Mouse (Mus musculus) C2C12 (cell line): Measurements from ENCODE around the gene Stab1. TPM values are rescaled to one million over a fixed set of nuclear protein-coding genes. Genes with fewer than 3 reads are reported as not detected.

Experiments used
- H3K27me3 ChIP-seq: one replicate; pipeline ENCODE4 v1.6.1; 2011; ENCODE audit not compliant: control insufficient read depth, insufficient read depth, insufficient read length
- H3K36me3 ChIP-seq: one replicate; pipeline ENCODE4 v1.6.1; 2011; ENCODE audit not compliant: control insufficient read depth, insufficient read depth
- H3K4me3 ChIP-seq: one replicate; pipeline ENCODE4 v1.5.1; 2011; ENCODE audit warnings: mild to moderate bottlenecking, control low read depth; ENCODE audit not compliant: poor library complexity, insufficient read depth, severe bottlenecking
- H3K79me2 ChIP-seq: one replicate; pipeline ENCODE4 v1.6.1; 2011; ENCODE audit not compliant: control insufficient read depth, insufficient read depth
- H3K79me3 ChIP-seq: one replicate; pipeline ENCODE4 v1.6.1; 2011; ENCODE audit warnings: low read depth, control low read depth
- H3ac ChIP-seq: one replicate; pipeline ENCODE3; 2011; ENCODE audit warnings: low read depth; ENCODE audit not compliant: control insufficient read depth, insufficient read length
- CEBPB ChIP-seq: IDR thresholded peaks from one replicate; pipeline ENCODE4 v1.6.1; 2011; ENCODE audit warnings: low read depth, mild to moderate bottlenecking, control low read depth, moderate library complexity
- CTCF ChIP-seq: IDR thresholded peaks from one replicate; pipeline ENCODE4 v1.5.1; 2011; ENCODE audit not compliant: control insufficient read depth, insufficient read depth, insufficient read length
- FOSL1 ChIP-seq: IDR thresholded peaks from one replicate; pipeline ENCODE4 v1.8.0; 2011; ENCODE audit warnings: mild to moderate bottlenecking, low read length; ENCODE audit not compliant: poor library complexity, insufficient read depth, severe bottlenecking
- MAX ChIP-seq: IDR thresholded peaks from one replicate; pipeline ENCODE4 v1.6.1; 2011; ENCODE audit warnings: mild to moderate bottlenecking, control low read depth
- MYOD1 ChIP-seq: IDR thresholded peaks from one replicate; pipeline ENCODE4 v1.6.1; 2011; ENCODE audit warnings: low read depth; ENCODE audit not compliant: control insufficient read depth, insufficient read length
- MYOG ChIP-seq: IDR thresholded peaks from one replicate; pipeline ENCODE4 v1.6.1; 2011; ENCODE audit not compliant: control insufficient read depth, insufficient read length; ENCODE audit errors: extremely low read depth
- USF1 ChIP-seq: IDR thresholded peaks from one replicate; pipeline ENCODE4 v1.6.1; 2011; ENCODE audit warnings: low read depth, mild to moderate bottlenecking, control low read depth, moderate library complexity
- polyA plus RNA-seq: library from polyadenylated mRNA; unstranded; fragments of >200 nt; fragmentation: generic; extraction: Trizol; gene quantifications from one replicate; pipeline ENCODE4 v1.2.1, GENCODE M21; 2012; ENCODE audit warnings: missing spikeins

Stab1 gene
- polyA plus RNA-seq, 1 experiment = 0.25 TPM

- TF ChIP-seq CTCF (peak; percentile 2), MYOD1 (no peak), MAX (no peak), CEBPB (no peak), FOSL1 (no peak)
- Histone ChIP-seq H3ac (peak within 1 kb of the TSS; percentile 92), H3K27me3 (no peaks in the 10 kb centered on the region), H3K36me3 (peaks cover 12% of the 10 kb centered on the region), H3K4me3 (peak within 1 kb of the TSS; percentile 52), H3K79me3 (peaks cover 23% of the 10 kb centered on the region), H3K79me2 (peaks cover 46% of the 10 kb centered on the region)
Measured at GRCm38 (mm10) chr14:31130236-31131220, 37.9 kb downstream of the Stab1 start, which contains the start of gene Nt5dc2. Nt5dc2 (plus strand) TSS chr14:31131053.

- peak overlapping the region; percentile 25 for H3K4me3 ChIP-seq
- no peak overlapping the region for H3ac ChIP-seq
- peaks cover 23% of the 10 kb centered on the region for H3K79me3 ChIP-seq
- peaks cover 9% of the 10 kb centered on the region for H3K36me3 ChIP-seq
- no peaks in the 10 kb centered on the region for H3K27me3 ChIP-seq
- H3K79me2 ChIP-seq = peaks cover 49% of the 10 kb centered on the region
- no peak for TF ChIP-seq MYOG
- no peak for TF ChIP-seq USF1
- TF ChIP-seq MYOD1 = no peak
- TF ChIP-seq CTCF = no peak
- no peak for TF ChIP-seq CEBPB
- no peak for TF ChIP-seq MAX
- no peak for TF ChIP-seq FOSL1
Measured at GRCm38 (mm10) chr14:31129326-31130235, 38.9 kb downstream of the Stab1 start.

GRCm38 (mm10) chr14:31128826-31129219 is 39.6 kb downstream of the Stab1 start, which contains the start of gene Smim4:
Smim4 (minus strand) TSS chr14:31128956.
- TF ChIP-seq CTCF = peak; percentile 69
- peak; percentile 62 for TF ChIP-seq USF1
- peak; percentile 63 for TF ChIP-seq MAX
- TF ChIP-seq FOSL1 = no peak
- Histone ChIP-seq H3K79me2 (peaks cover 49% of the 10 kb centered on the region), H3K27me3 (no peaks in the 10 kb centered on the region), H3K36me3 (peaks cover 9% of the 10 kb centered on the region), H3ac (peak within 1 kb of the TSS; percentile 95), H3K4me3 (peak within 1 kb of the TSS; percentile 62), H3K79me3 (peaks cover 23% of the 10 kb centered on the region)

GRCm38 (mm10) chr14:31128101-31128825 is 40.2 kb downstream of the Stab1 start:
- no peaks in the 10 kb centered on the region for H3K27me3 ChIP-seq
- H3K36me3 ChIP-seq = peaks cover 11% of the 10 kb centered on the region
- TF ChIP-seq USF1 = peak; percentile 81
- TF ChIP-seq MYOG = no peak
- peak; percentile 83 for TF ChIP-seq MAX
- peaks cover 23% of the 10 kb centered on the region for H3K79me3 ChIP-seq
- peaks cover 49% of the 10 kb centered on the region for H3K79me2 ChIP-seq
- H3ac ChIP-seq = peak overlapping the region; percentile 95
- H3K4me3 ChIP-seq = peak overlapping the region; percentile 62

GRCm38 (mm10) chr14:31126826-31127225 is 41.6 kb downstream of the Stab1 start:
- no peak overlapping the region for H3ac ChIP-seq
- no peak overlapping the region for H3K4me3 ChIP-seq
- no peaks in the 10 kb centered on the region for H3K27me3 ChIP-seq
- H3K79me3 ChIP-seq = peaks cover 20% of the 10 kb centered on the region
- TF ChIP-seq FOSL1 (no peak), CEBPB (no peak), MYOG (no peak), CTCF (no peak), MAX (no peak), MYOD1 (no peak), USF1 (no peak)
- H3K79me2 ChIP-seq = peaks cover 43% of the 10 kb centered on the region
- H3K36me3 ChIP-seq = peaks cover 16% of the 10 kb centered on the region
